Mouse (Mus musculus): ENCODE measurements at regions not wholly inside any gene's neighbourhood (a gene's known extent, or its start where the extent isn't known, plus 50 kb on each side); places are given as distances from the start of the nearest gene placed in this dataset.

GRCm38 (mm10) chr2:80794148-80794507 lies 177.1 kb downstream of the Nup35 start:
- no peak for TF ChIP-seq POLR2A (IDR thresholded peaks at IDR 0.05; ENCODE audit: control insufficient read depth in 1 of 2, insufficient read depth in 1 of 2, low read depth in 1 of 2, low read length in 2 of 2, poor library complexity in 1 of 2)
- TF ChIP-seq CTCF (IDR thresholded peaks at IDR 0.05 in 2 of 3, conservative IDR thresholded peaks at IDR 0.05 in 1 of 3; ENCODE audit: control insufficient read depth in 1 of 3, insufficient read depth in 1 of 3, low read depth in 2 of 3, low read length in 3 of 3, poor library complexity in 1 of 3, severe bottlenecking in 1 of 3) = no peak
- TF ChIP-seq RAD21 (IDR thresholded peaks at IDR 0.05; ENCODE audit: low read depth, low read length) = no peak
- no peak for TF ChIP-seq TCF12 (IDR thresholded peaks at IDR 0.05; ENCODE audit: low read depth, low read length)
- no peak for TF ChIP-seq ZC3H11A (IDR thresholded peaks at IDR 0.05; ENCODE audit: low read depth, low read length)
- TF ChIP-seq GATA1 (IDR thresholded peaks at IDR 0.05; ENCODE audit: low read depth, low read length) = no peak
- TF ChIP-seq SIN3A (IDR thresholded peaks at IDR 0.05; ENCODE audit: low read length) = no peak
- TF ChIP-seq CHD2 (IDR thresholded peaks at IDR 0.05; ENCODE audit: low read length) = no peak
- TF ChIP-seq ETS1 (IDR thresholded peaks at IDR 0.05; ENCODE audit: low read depth, low read length) = no peak
